Mouse (Mus musculus) MEL (cell line): ENCODE measurements around the gene Kcnab3.

Source experiments
- CTCF ChIP-seq, 3 experiments: IDR thresholded peaks in 2 of 3; conservative IDR thresholded peaks in 1 of 3; 2 replicates each; pipeline ENCODE4 v1.5.1; 2011 to 2012; ENCODE audit warnings: low read length in 3 of 3, low read depth in 2 of 3, mild to moderate bottlenecking in 2 of 3, improper control_type of control experiment in 1 of 3, inconsistent platforms in 1 of 3, mixed read lengths in 1 of 3, moderate library complexity in 1 of 3; ENCODE audit not compliant: control insufficient read depth in 1 of 3, insufficient read depth in 1 of 3, poor library complexity in 1 of 3, severe bottlenecking in 1 of 3
- E2F4 ChIP-seq: IDR thresholded peaks from 2 replicates; pipeline ENCODE4 v1.6.1; 2011; ENCODE audit warnings: low read depth, low read length, improper control_type of control experiment, borderline replicate concordance
- EP300 ChIP-seq, 2 experiments: IDR thresholded peaks; 2 replicates each; pipeline ENCODE4 v1.6.1; 2011; ENCODE audit warnings: improper control_type of control experiment in 2 of 2, low read length in 2 of 2, low read depth in 1 of 2, mild to moderate bottlenecking in 1 of 2
- GATA1 ChIP-seq: IDR thresholded peaks from 2 replicates; pipeline ENCODE4 v1.6.1; 2011; ENCODE audit warnings: low read depth, low read length, improper control_type of control experiment
- KAT2A ChIP-seq: conservative IDR thresholded peaks from 2 replicates; pipeline ENCODE4 v1.6.1; 2012; ENCODE audit warnings: low read depth, low read length, improper control_type of control experiment, inconsistent platforms
- MEF2A ChIP-seq: IDR thresholded peaks from 2 replicates; pipeline ENCODE4 v1.6.1; 2014; ENCODE audit warnings: low read depth, mild to moderate bottlenecking, inconsistent platforms, low read length, improper control_type of control experiment; ENCODE audit not compliant: poor library complexity, insufficient replicate concordance, severe bottlenecking; ENCODE audit errors: extremely low read depth
- MXI1 ChIP-seq: IDR thresholded peaks from 2 replicates; pipeline ENCODE4 v1.6.1; 2011; ENCODE audit warnings: mild to moderate bottlenecking, low read depth, low read length, improper control_type of control experiment
- NELFE ChIP-seq: IDR thresholded peaks from 2 replicates; pipeline ENCODE4 v1.6.1; 2011; ENCODE audit warnings: low read depth, low read length, improper control_type of control experiment
- POLR2A ChIP-seq, 2 experiments: IDR thresholded peaks; 2 replicates each; pipeline ENCODE4 v1.6.1; 2011 to 2012; ENCODE audit warnings: low read length in 2 of 2, mild to moderate bottlenecking in 2 of 2, control low read depth in 1 of 2, improper control_type of control experiment in 1 of 2, low read depth in 1 of 2, moderate library complexity in 1 of 2; ENCODE audit not compliant: control insufficient read depth in 1 of 2, insufficient read depth in 1 of 2, poor library complexity in 1 of 2
- TAL1 ChIP-seq: IDR thresholded peaks from 2 replicates; pipeline ENCODE4 v1.6.1; 2012; ENCODE audit warnings: mild to moderate bottlenecking, inconsistent platforms, low read length, moderate library complexity, mixed read lengths
- UBTF ChIP-seq: IDR thresholded peaks from 2 replicates; pipeline ENCODE4 v1.6.1; 2012; ENCODE audit warnings: low read depth, mild to moderate bottlenecking, inconsistent platforms, low read length, improper control_type of control experiment, moderate library complexity, borderline replicate concordance; ENCODE audit not compliant: insufficient read depth
- ZKSCAN1 ChIP-seq: IDR thresholded peaks from 2 replicates; pipeline ENCODE4 v1.6.1; 2012; ENCODE audit warnings: low read depth, mild to moderate bottlenecking, inconsistent platforms, low read length, improper control_type of control experiment, moderate library complexity

DNA sequence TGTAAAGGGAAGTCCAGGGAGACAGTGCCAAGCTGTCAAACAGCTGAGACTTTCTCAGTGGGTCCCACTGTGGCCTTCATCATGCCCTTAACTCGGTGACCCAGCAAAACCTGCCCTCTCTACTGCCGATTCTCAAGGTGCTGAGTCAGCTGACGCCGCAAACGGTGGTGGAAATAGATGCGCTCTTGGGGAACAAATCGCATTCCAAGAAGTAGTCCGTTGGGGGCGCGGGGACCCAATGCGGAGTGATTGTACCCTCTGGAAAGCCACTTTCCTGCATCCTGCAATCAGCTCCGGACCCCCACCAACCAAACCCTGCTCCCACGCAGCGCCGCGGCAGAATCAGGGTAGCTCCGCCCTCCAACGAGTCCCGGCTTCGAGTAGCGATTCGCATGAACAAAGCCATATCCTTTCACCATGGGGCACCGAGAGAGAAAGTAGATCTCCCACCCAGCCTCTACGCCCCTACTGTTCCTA, 5.9 kb downstream of the Kcnab3 start:
- no peak for TF ChIP-seq KAT2A
- no peak for TF ChIP-seq E2F4
- TF ChIP-seq UBTF = no peak
- TF ChIP-seq CTCF (IDR thresholded peaks at IDR 0.05 in 2 of 3, conservative IDR thresholded peaks at IDR 0.05 in 1 of 3; ENCODE audit: control insufficient read depth in 1 of 3, insufficient read depth in 1 of 3, low read depth in 2 of 3, low read length in 3 of 3, poor library complexity in 1 of 3, severe bottlenecking in 1 of 3) = no peak
- no peak for TF ChIP-seq GATA1
- TF ChIP-seq EP300 (IDR thresholded peaks at IDR 0.05; ENCODE audit: low read depth in 1 of 2, low read length in 2 of 2) = no peak
- TF ChIP-seq ZKSCAN1 = no peak
- TF ChIP-seq TAL1 = no peak
- no peak for TF ChIP-seq MEF2A
- no peak for TF ChIP-seq NELFE
- no peak for TF ChIP-seq POLR2A (IDR thresholded peaks at IDR 0.05; ENCODE audit: control insufficient read depth in 1 of 2, insufficient read depth in 1 of 2, low read depth in 1 of 2, low read length in 2 of 2, poor library complexity in 1 of 2)
- no peak for TF ChIP-seq MXI1
